Mouse (Mus musculus): ENCODE measurements at regions not wholly inside any gene's neighbourhood (a gene's known extent, or its start where the extent isn't known, plus 50 kb on each side); places are given as distances from the start of the nearest gene placed in this dataset.

DNA sequence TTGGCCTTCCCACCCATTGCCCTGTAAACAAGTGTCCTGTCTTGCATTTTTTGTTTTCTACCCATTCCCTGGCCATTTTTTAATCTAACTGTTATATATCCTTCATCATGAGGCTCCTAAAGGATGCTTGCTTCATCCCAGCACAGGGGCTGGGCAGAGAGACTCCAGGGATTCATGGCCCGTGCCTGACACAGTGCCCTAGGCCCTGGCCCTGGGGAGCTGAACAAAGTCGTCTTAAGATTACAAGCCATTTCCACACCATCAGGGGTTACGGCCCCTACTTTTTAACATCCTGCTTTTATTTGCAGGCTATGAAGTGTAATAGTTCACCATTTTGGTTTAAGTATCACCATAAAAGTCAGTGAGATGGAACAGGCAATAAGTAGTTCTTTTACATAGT, 339.5 kb downstream of the Gm826 start:
- ATAC-seq (ENCODE audit: poor library complexity, severe bottlenecking) = no peak

GRCm38 (mm10) chr2:159986719-159987118, 347.2 kb downstream of the Gm826 start:
- no peak for ATAC-seq (ENCODE audit: poor library complexity, severe bottlenecking)

DNA sequence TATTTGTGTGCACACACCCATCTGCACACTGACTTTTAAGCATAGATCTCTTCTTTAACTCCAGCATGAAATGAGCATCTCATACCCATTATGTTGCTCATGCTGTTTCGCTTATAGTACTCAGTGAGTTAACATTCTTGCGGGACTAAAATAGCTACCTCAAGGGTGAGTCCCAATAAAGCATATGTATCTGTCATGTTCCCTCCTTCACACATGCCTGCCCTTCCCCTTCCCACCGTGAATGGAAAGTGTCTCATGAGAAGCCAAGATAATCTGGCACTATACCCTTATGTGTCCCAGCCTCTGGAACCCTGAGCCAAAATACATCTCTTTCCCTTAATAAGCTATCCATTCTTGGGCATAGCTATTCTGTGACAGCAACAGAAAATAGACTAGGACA, 352.3 kb downstream of the Gm826 start:
- no peak for ATAC-seq (ENCODE audit: poor library complexity, severe bottlenecking)

- no peak for ATAC-seq (ENCODE audit: poor library complexity, severe bottlenecking)
Measured at GRCm38 (mm10) chr2:159950369-159950768, 383.6 kb downstream of the Gm826 start.

GRCm38 (mm10) chr2:159949046-159949445, 384.9 kb downstream of the Gm826 start:
- ATAC-seq (ENCODE audit: poor library complexity, severe bottlenecking) = no peak

- no peak for ATAC-seq (ENCODE audit: poor library complexity, severe bottlenecking)
Measured at GRCm38 (mm10) chr2:159930744-159931143, 403.2 kb downstream of the Gm826 start.

DNA sequence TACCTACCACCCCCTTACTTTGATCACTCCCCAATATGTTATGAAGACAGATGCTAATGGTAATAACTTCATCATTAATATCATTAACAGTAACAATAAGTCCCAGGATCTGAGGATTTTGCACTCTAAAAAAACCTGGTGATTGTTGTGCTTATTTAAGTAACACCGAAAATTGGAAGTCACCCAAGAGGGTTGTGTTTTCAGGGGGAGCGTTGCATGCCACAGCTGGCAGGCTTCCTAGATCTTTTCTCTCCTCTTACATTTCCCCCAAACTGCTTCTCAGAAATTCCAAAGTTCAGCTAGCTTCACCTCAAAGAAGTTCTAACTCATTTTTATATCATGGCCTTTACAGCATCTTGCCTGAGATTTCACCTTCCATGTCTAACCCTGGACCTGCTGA, 444.3 kb downstream of the Gm826 start:
- no peak for ATAC-seq (ENCODE audit: poor library complexity, severe bottlenecking)

- no peak for ATAC-seq (ENCODE audit: poor library complexity, severe bottlenecking)
Measured at GRCm38 (mm10) chr2:159884773-159885459, 449.0 kb downstream of the Gm826 start.

- ATAC-seq (ENCODE audit: poor library complexity, severe bottlenecking) = no peak
Measured at GRCm38 (mm10) chr2:159866981-159867380, 467.0 kb downstream of the Gm826 start.

DNA sequence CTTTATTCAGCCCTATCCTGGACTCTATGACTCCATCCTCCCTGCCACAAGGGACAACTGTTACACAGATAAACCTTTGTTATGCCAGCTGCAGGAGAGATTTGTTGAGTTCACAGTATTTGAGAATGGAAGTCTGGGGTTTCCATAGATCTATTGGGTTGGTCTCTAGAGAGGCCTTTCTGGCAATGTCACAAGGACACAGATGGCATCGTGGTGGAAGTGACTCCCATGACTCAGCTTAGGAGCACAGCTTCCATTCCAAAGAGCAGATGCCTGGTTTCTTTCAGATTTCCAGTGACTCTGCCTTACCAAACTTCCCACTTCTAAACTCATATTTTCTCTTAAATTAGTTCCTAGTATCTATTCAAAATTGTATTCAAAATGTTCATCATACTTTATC, 467.6 kb downstream of the Gm826 start:
- no peak for ATAC-seq (ENCODE audit: poor library complexity, severe bottlenecking)

DNA sequence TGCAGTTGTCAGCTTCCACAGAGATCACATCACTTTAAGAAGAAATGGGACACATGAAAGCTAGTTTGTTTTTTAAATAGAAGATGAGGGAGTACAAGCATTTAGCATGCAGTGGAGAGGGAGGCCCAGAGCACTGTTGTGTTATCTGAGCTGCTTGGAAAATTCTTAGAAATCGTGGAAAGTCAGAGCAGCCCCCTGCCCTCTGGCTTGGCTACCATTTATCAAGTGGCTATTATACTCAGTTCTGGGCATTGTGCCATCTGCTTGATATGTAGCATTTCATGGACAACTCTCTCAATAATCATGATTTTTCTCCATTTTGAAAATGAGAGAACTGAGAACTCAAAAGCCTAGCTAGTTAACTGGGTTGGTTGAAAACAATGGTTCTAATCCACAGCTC, 470.8 kb downstream of the Gm826 start:
- no peak for ATAC-seq (ENCODE audit: poor library complexity, severe bottlenecking)

DNA sequence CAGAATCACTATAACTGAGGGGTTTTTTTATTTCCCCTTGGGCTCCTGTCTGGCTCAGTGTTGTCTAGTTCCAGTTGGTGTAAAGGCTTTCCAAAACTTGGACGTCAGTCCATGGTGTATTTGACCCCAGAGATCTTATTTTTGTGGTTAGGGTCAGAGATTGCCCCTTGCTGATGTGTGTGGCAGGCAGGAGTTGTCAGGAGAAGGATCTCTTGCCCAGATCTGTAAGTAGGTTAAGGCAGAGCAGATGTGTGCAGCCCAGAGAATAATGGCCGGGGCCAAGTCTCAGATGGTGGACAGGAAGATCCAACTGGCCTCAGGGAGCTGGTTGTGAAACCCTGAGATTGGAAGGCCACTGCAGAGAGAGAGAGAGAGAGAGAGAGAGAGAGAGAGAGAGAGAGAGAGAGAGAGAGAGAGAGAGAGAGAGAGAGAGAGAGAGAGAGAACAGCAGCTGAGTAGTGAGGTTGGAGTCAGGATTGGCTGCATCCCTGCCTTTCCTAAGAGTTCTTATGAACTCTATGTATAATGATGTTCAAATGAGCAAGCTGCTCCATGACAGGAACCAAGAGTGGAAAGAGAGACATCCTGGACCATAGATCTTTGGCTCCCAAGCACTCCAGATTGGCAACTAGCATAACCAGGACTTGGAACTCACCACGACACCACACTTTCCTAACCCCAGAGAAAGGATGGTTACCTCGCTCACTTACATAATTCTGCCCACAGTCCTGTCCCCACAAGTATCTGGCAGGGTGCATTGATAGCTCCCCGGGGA, 479.9 kb downstream of the Gm826 start:
- no peak for ATAC-seq (ENCODE audit: poor library complexity, severe bottlenecking)

DNA sequence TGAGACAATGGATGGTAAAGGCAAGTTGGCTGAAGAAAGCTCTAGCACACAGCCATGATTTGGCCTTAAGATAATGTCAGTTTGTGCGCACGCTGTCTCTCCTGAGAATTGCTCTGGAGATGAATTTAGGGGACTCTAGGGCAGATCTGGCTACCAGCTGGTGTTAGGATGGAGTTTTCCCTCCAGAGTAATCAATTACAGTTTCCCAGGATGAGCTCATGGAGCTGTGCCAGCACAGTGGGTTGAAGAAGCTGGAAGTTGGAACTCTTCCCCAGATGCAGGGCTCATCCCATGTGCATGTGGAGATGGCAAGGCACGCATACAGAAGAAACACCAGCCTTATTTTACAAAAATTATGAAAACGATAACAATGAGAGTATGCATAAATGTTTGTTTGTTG, 481.0 kb downstream of the Gm826 start:
- ATAC-seq (ENCODE audit: poor library complexity, severe bottlenecking) = no peak

GRCm38 (mm10) chr2:159832488-159833113, 501.4 kb downstream of the Gm826 start:
- ATAC-seq (ENCODE audit: poor library complexity, severe bottlenecking) = no peak

GRCm38 (mm10) chr2:159826417-159826816, 507.5 kb downstream of the Gm826 start:
- ATAC-seq (ENCODE audit: poor library complexity, severe bottlenecking) = no peak

GRCm38 (mm10) chr2:159818556-159818955, 515.4 kb downstream of the Gm826 start:
- no peak for ATAC-seq (ENCODE audit: poor library complexity, severe bottlenecking)

DNA sequence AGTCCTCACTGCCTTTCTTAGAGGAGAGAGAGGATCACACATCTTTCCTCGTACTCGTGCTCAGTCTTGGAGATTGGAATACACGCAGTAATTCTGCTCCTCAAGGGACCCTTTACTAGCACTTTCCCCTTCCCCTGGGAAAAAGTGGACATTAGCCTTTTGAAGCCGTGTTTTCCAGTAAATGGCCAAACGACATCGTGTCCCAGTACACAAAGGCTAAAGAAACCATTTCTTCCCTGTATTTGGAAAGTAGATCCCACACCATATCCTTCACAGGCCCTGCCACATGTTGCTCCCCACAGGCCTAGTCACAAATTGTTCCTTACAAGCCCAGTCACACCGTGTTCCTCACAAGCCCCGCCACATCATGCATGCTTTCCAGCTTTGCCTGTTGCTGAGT, 517.6 kb downstream of the Gm826 start:
- ATAC-seq (ENCODE audit: poor library complexity, severe bottlenecking) = no peak
